Mouse (Mus musculus): ENCODE results near the gene P3h2. TPM values are rescaled to one million over a fixed set of nuclear protein-coding genes. Genes with fewer than 3 reads are reported as not detected.

P3h2 gene
- 0.40 TPM for polyA plus RNA-seq (2014; fragmentation: Illumina TruSeq; extraction: RNeasy Lipid Tissue Mini Kit (QIAGEN cat#74804); ENCODE audit: low read depth, low replicate concordance)

GRCm38 (mm10) chr16:26105115-26105974 is at the start of gene P3h2:
Gene P3h2, minus strand, starts transcription at chr16:26105784.

